ENCODE assay signal across 12 mouse cellular contexts in genomic region chr11:84351150-84351549, GRCm38 (mm10).
DNase-seq lines count a peak whose midpoint lies in the region; ATAC-seq lines count a peak whose summit lies in the region.
"Had no signal": no experiment of that assay in that cellular context is flagged by ENCODE, and none has a peak within 500 bp of the region (broad histone marks: within the 10 kb centered on the region; RNA-seq: fewer than 3 reads in every experiment).

No protein-coding gene starts in this region.

- H3K4me2 ChIP-seq in hindbrain, embryonic 15.5 days: no peak overlapping the region
- H3K4me2 ChIP-seq in liver, embryonic 12.5 days: no peak overlapping the region; the same call in 1 of the 2 replicates
- H3K4me2 ChIP-seq: kidney, embryonic 15.5 days had no signal

- 0 out of 2 replicates have a peak overlapping the region, but pooled peaks have one; percentile 30 for H3K27ac ChIP-seq in hindbrain, embryonic 15.5 days (replicated peaks)
- H3K27ac ChIP-seq in hindbrain, embryonic 10.5 days: no peak overlapping the region
- no peak overlapping the region; the same call in 1 of the 2 replicates for H3K27ac ChIP-seq in liver, embryonic 12.5 days
- H3K27ac ChIP-seq: heart, adult 2 months; kidney, embryonic 15.5 days had no signal

- H3K4me3 ChIP-seq in hindbrain, embryonic 15.5 days: no peak overlapping the region
- no peak overlapping the region for H3K4me3 ChIP-seq in hindbrain, embryonic 10.5 days
- no peak overlapping the region for H3K4me3 ChIP-seq in liver, embryonic 12.5 days
- H3K4me3 ChIP-seq: heart, adult 2 months; kidney, embryonic 15.5 days had no signal

- 83% methylated on average over 1 of the region's 1 CpGs for WGBS in hindbrain, embryonic 15.5 days
- 92% methylated on average over 1 of the region's 1 CpGs for WGBS in hindbrain, embryonic 10.5 days
- 13% methylated on average over 1 of the region's 1 CpGs for WGBS in liver, embryonic 12.5 days (ENCODE audit: insufficient replicate concordance)

- no peaks in the 10 kb centered on the region for H3K36me3 ChIP-seq in hindbrain, embryonic 15.5 days
- no peaks in the 10 kb centered on the region for H3K36me3 ChIP-seq in hindbrain, embryonic 10.5 days
- H3K36me3 ChIP-seq in liver, embryonic 12.5 days: peaks cover 12% of the 10 kb centered on the region
- H3K36me3 ChIP-seq: kidney, embryonic 15.5 days had no signal

- DNase-seq in hindbrain, embryonic 10.5 days (ENCODE audit: low spot score): no peak
- peak; percentile 98 for DNase-seq in MEL-GATA-1-ER (ENCODE audit: extremely low read depth, low read depth)
- no peak for DNase-seq in heart, adult 9 months (ENCODE audit: low spot score in 2 of 2)
- no peak for DNase-seq in ovary, postnatal 10 days (ENCODE audit: low spot score)
- DNase-seq in neural tube, embryonic 10.5 days (ENCODE audit: extremely low spot score, low spot score): no peak
- DNase-seq: cerebellum, postnatal 14 days had no signal

- no peak for ATAC-seq in hindbrain, embryonic 15.5 days (ENCODE audit: low FRiP score, low read depth)
- ATAC-seq in liver, embryonic 12.5 days: peak; percentile 84
- ATAC-seq in monocyte, adult 5-6 weeks (replicated peaks; ENCODE audit: insufficient number of reproducible peaks, low FRiP score, low TSS enrichment, poor library complexity, severe bottlenecking): peak; percentile 53

- no peaks in the 10 kb centered on the region for H3K9me3 ChIP-seq in hindbrain, embryonic 15.5 days
- no peaks in the 10 kb centered on the region for H3K9me3 ChIP-seq in hindbrain, embryonic 10.5 days
- no peaks in the 10 kb centered on the region for H3K9me3 ChIP-seq in liver, embryonic 12.5 days (replicated peaks)
- H3K9me3 ChIP-seq: kidney, embryonic 15.5 days had no signal

- peaks cover 34% of the 10 kb centered on the region for H3K4me1 ChIP-seq in hindbrain, embryonic 15.5 days (replicated peaks)
- peaks cover 31% of the 10 kb centered on the region for H3K4me1 ChIP-seq in hindbrain, embryonic 10.5 days (replicated peaks)
- peaks cover 32% of the 10 kb centered on the region for H3K4me1 ChIP-seq in liver, embryonic 12.5 days

- H3K9ac ChIP-seq in hindbrain, embryonic 15.5 days: no peak overlapping the region
- H3K9ac ChIP-seq in liver, embryonic 12.5 days: no peak overlapping the region
- H3K9ac ChIP-seq: kidney, embryonic 15.5 days had no signal

- H3K27me3 ChIP-seq in hindbrain, embryonic 15.5 days: no peaks in the 10 kb centered on the region
- H3K27me3 ChIP-seq in hindbrain, embryonic 10.5 days (ENCODE audit: insufficient read depth, poor library complexity, severe bottlenecking): no peaks in the 10 kb centered on the region
- no peaks in the 10 kb centered on the region for H3K27me3 ChIP-seq in liver, embryonic 12.5 days (replicated peaks)
- H3K27me3 ChIP-seq: CH12.LX; kidney, embryonic 15.5 days had no signal
